Mouse (Mus musculus) ES-Bruce4 (cell line): ENCODE data around the gene Stk32b. TPM values are rescaled to one million over a fixed set of nuclear protein-coding genes. Genes with fewer than 3 reads are reported as not detected.

Experiments used
- H3K27ac ChIP-seq: 2 replicates; pipeline ENCODE4 v1.5.1; 2012; ENCODE audit warnings: low read length, inconsistent platforms; ENCODE audit not compliant: insufficient read depth
- H3K27me3 ChIP-seq: 2 replicates; pipeline ENCODE4 v1.6.1; 2012; ENCODE audit warnings: mild to moderate bottlenecking, low read length, inconsistent platforms; ENCODE audit not compliant: control insufficient read depth, poor library complexity, insufficient read depth, severe bottlenecking
- H3K36me3 ChIP-seq: 2 replicates; pipeline ENCODE4 v1.6.1; 2012; ENCODE audit warnings: inconsistent platforms, mild to moderate bottlenecking, low read length, moderate library complexity; ENCODE audit not compliant: control insufficient read depth, poor library complexity, insufficient read depth, severe bottlenecking
- H3K4me1 ChIP-seq: one replicate; pipeline ENCODE4 v1.8.1; 2011; ENCODE audit warnings: low read length; ENCODE audit not compliant: control insufficient read depth, insufficient read depth
- H3K4me3 ChIP-seq: 2 replicates; pipeline ENCODE4 v1.5.1; 2011; ENCODE audit warnings: low read depth, mild to moderate bottlenecking, low read length
- H3K9ac ChIP-seq: 2 replicates; pipeline ENCODE4 v1.6.1; 2012; ENCODE audit warnings: low read depth, mild to moderate bottlenecking, inconsistent platforms; ENCODE audit not compliant: poor library complexity, severe bottlenecking
- H3K9me3 ChIP-seq: replicated peaks from 2 replicates; pipeline ENCODE4 v1.6.1; 2012; ENCODE audit warnings: mild to moderate bottlenecking, low read length, inconsistent platforms; ENCODE audit not compliant: control insufficient read depth, poor library complexity, insufficient read depth, severe bottlenecking
- CTCF ChIP-seq: IDR thresholded peaks from one replicate; pipeline ENCODE4 v1.8.1; 2011; ENCODE audit warnings: low read depth, low read length
- EP300 ChIP-seq: IDR thresholded peaks from 2 replicates; pipeline ENCODE4 v1.6.1; 2011; ENCODE audit warnings: low read depth, low read length; ENCODE audit not compliant: insufficient read depth
- POLR2A ChIP-seq: IDR thresholded peaks from one replicate; pipeline ENCODE4 v1.8.1; 2011; ENCODE audit warnings: low read length; ENCODE audit not compliant: insufficient read depth
- polyA plus RNA-seq: library from polyadenylated mRNA; stranded (reverse); fragments of >200 nt; gene quantifications from 2 replicates; pipeline ENCODE4 v1.2.4, GENCODE M21; 2011; ENCODE audit warnings: low read depth; ENCODE audit not compliant: missing spikeins, insufficient read depth, insufficient read length

Gene Stk32b
- polyA plus RNA-seq, 1 experiment = 0.40 TPM

GRCm38 (mm10) chr5:37457191-37457590 lies 259.8 kb downstream of the Stk32b start:
- TF ChIP-seq POLR2A (no peak), CTCF (no peak), EP300 (no peak)
- H3K27me3 ChIP-seq = no peaks in the 10 kb centered on the region

GRCm38 (mm10) chr5:37456590-37456989 lies 260.4 kb downstream of the Stk32b start:
- Histone ChIP-seq H3K9ac (no peak overlapping the region), H3K4me1 (no peaks in the 10 kb centered on the region), H3K9me3 (no peaks in the 10 kb centered on the region), H3K36me3 (no peaks in the 10 kb centered on the region), H3K27me3 (no peaks in the 10 kb centered on the region), H3K27ac (no peak overlapping the region), H3K4me3 (no peak overlapping the region)
- TF ChIP-seq CTCF (no peak), EP300 (no peak), POLR2A (no peak)

More at GRCm38 (mm10) chr5:37457191-37457590, 259.8 kb downstream of the Stk32b start:
- no peaks in the 10 kb centered on the region for H3K4me1 ChIP-seq
- no peak overlapping the region for H3K4me3 ChIP-seq
- H3K36me3 ChIP-seq = no peaks in the 10 kb centered on the region
- no peak overlapping the region for H3K9ac ChIP-seq
- no peaks in the 10 kb centered on the region for H3K9me3 ChIP-seq
- no peak overlapping the region for H3K27ac ChIP-seq

GRCm38 (mm10) chr5:37447546-37447945 lies 269.4 kb downstream of the Stk32b start:
- TF ChIP-seq POLR2A = no peak
- no peak for TF ChIP-seq EP300
- no peak for TF ChIP-seq CTCF

GRCm38 (mm10) chr5:37442767-37443166 lies 274.2 kb downstream of the Stk32b start:
- Histone ChIP-seq H3K4me3 (no peak overlapping the region), H3K27me3 (no peaks in the 10 kb centered on the region), H3K9me3 (no peaks in the 10 kb centered on the region; the same call in 1 of the 2 replicates), H3K27ac (no peak overlapping the region), H3K9ac (no peak overlapping the region), H3K4me1 (no peaks in the 10 kb centered on the region), H3K36me3 (no peaks in the 10 kb centered on the region)
- TF ChIP-seq POLR2A = no peak
- TF ChIP-seq CTCF = no peak
- no peak for TF ChIP-seq EP300

More at GRCm38 (mm10) chr5:37447546-37447945, 269.4 kb downstream of the Stk32b start:
- no peaks in the 10 kb centered on the region; the same call in 1 of the 2 replicates for H3K9me3 ChIP-seq
- no peaks in the 10 kb centered on the region for H3K4me1 ChIP-seq
- no peak overlapping the region for H3K27ac ChIP-seq
- H3K4me3 ChIP-seq = no peak overlapping the region
- H3K27me3 ChIP-seq = no peaks in the 10 kb centered on the region
- H3K9ac ChIP-seq = no peak overlapping the region
- no peaks in the 10 kb centered on the region for H3K36me3 ChIP-seq

- H3K9me3 ChIP-seq = no peaks in the 10 kb centered on the region
- no peak for TF ChIP-seq EP300
- no peak for TF ChIP-seq CTCF
- no peak for TF ChIP-seq POLR2A
- H3K36me3 ChIP-seq = no peaks in the 10 kb centered on the region
- no peaks in the 10 kb centered on the region for H3K27me3 ChIP-seq
- H3K4me3 ChIP-seq = no peak overlapping the region
- no peak overlapping the region for H3K27ac ChIP-seq
- no peak overlapping the region for H3K9ac ChIP-seq
- H3K4me1 ChIP-seq = no peaks in the 10 kb centered on the region
These were observed 281.6 kb downstream of the Stk32b start for GRCm38 (mm10) chr5:37435417-37435816.

GRCm38 (mm10) chr5:37427210-37427609 lies 289.8 kb downstream of the Stk32b start:
- Histone ChIP-seq H3K9me3 (no peaks in the 10 kb centered on the region), H3K27ac (no peak overlapping the region)

More at GRCm38 (mm10) chr5:37427210-37427609, 289.8 kb downstream of the Stk32b start:
- Histone ChIP-seq H3K4me3 (no peak overlapping the region), H3K9ac (no peak overlapping the region), H3K36me3 (no peaks in the 10 kb centered on the region), H3K4me1 (no peaks in the 10 kb centered on the region), H3K27me3 (no peaks in the 10 kb centered on the region)
- TF ChIP-seq EP300 (no peak), CTCF (no peak), POLR2A (no peak)
